9 mouse cellular contexts compared by ENCODE assay signal in genomic region chr5:140596927-140597588, GRCm38 (mm10). TPM values are rescaled to one million over a fixed set of nuclear protein-coding genes. Genes with fewer than 3 reads are reported as not detected.
DNase-seq lines count a peak whose midpoint lies in the region; ATAC-seq and TF ChIP-seq lines count a peak whose summit lies in the region.
"Had no signal": no experiment of that assay in that cellular context is flagged by ENCODE, and none has a peak within 500 bp of the region (broad histone marks: within the 10 kb centered on the region; RNA-seq: fewer than 3 reads in every experiment).

No protein-coding gene starts in this region.

- H3K27ac ChIP-seq in kidney, embryonic 14.5 days (ENCODE audit: low read depth, low read length) = no peak overlapping the region; the same call in 1 of the 2 replicates
- H3K27ac ChIP-seq in heart, embryonic 12.5 days (ENCODE audit: poor library complexity, severe bottlenecking) = no peak overlapping the region
- H3K27ac ChIP-seq in liver, adult 2 months (replicated peaks; ENCODE audit: insufficient read depth, low read depth, low read length) = peak overlapping the region; percentile 57
- H3K27ac ChIP-seq in midbrain, embryonic 11.5 days (ENCODE audit: low read depth, low read length) = no peak overlapping the region

- TF ChIP-seq CTCF in liver, adult 2 months (IDR thresholded peaks at IDR 0.05; ENCODE audit: low read depth, low read length) = no peak

- no peak for ATAC-seq in kidney, embryonic 14.5 days (ENCODE audit: low FRiP score, low TSS enrichment)
- ATAC-seq in heart, embryonic 12.5 days (ENCODE audit: insufficient number of reproducible peaks, low FRiP score) = peak; percentile 63
- ATAC-seq in midbrain, embryonic 11.5 days (ENCODE audit: low FRiP score) = no peak

- no peaks in the 10 kb centered on the region for H3K79me2 ChIP-seq in liver, adult 2 months (ENCODE audit: control insufficient read depth, insufficient read depth, low read length)

- no peak overlapping the region for H3K4me3 ChIP-seq in kidney, embryonic 14.5 days (ENCODE audit: low read length)
- no peak overlapping the region for H3K4me3 ChIP-seq in heart, embryonic 12.5 days
- no peak overlapping the region for H3K4me3 ChIP-seq in liver, adult 2 months (ENCODE audit: insufficient read depth, low read depth, low read length)
- H3K4me3 ChIP-seq in midbrain, embryonic 11.5 days (ENCODE audit: low read depth, low read length) = no peak overlapping the region

- WGBS in kidney, embryonic 14.5 days = 52% methylated on average over 18 of the region's 18 CpGs
- whole genome bisulfite sequencing in heart, embryonic 12.5 days = 57% methylated on average over 18 of the region's 18 CpGs
- WGBS in liver, adult 2 months = 35% methylated on average over 18 of the region's 18 CpGs
- 78% methylated on average over 18 of the region's 18 CpGs for WGBS in midbrain, embryonic 11.5 days

- no peaks in the 10 kb centered on the region for H3K27me3 ChIP-seq in kidney, embryonic 14.5 days (ENCODE audit: control insufficient read depth, insufficient read depth, low read length)
- peaks cover 40% of the 10 kb centered on the region for H3K27me3 ChIP-seq in heart, embryonic 12.5 days (replicated peaks)
- no peaks in the 10 kb centered on the region for H3K27me3 ChIP-seq in liver, adult 2 months (ENCODE audit: control insufficient read depth, insufficient read depth, low read length)
- no peaks in the 10 kb centered on the region for H3K27me3 ChIP-seq in midbrain, embryonic 11.5 days (ENCODE audit: control insufficient read depth, insufficient read depth, low read length)

- no peak overlapping the region for H3K9ac ChIP-seq in kidney, embryonic 14.5 days (ENCODE audit: low read depth, low read length)
- peak overlapping the region; percentile 22; the same call in 1 of the 2 replicates for H3K9ac ChIP-seq in heart, embryonic 12.5 days
- H3K9ac ChIP-seq in liver, adult 2 months (ENCODE audit: low read depth, low read length) = no peak overlapping the region
- no peak overlapping the region for H3K9ac ChIP-seq in midbrain, embryonic 11.5 days (ENCODE audit: low read length)

- H3K4me1 ChIP-seq in kidney, embryonic 14.5 days (ENCODE audit: control insufficient read depth, insufficient read depth, low read length) = peaks cover 13% of the 10 kb centered on the region
- peaks cover 14% of the 10 kb centered on the region for H3K4me1 ChIP-seq in heart, embryonic 12.5 days (replicated peaks)
- H3K4me1 ChIP-seq in liver, adult 2 months (ENCODE audit: control insufficient read depth, insufficient read depth, low read length) = no peaks in the 10 kb centered on the region
- H3K4me1 ChIP-seq in midbrain, embryonic 11.5 days (ENCODE audit: control insufficient read depth, insufficient read depth, low read length) = peaks cover 2% of the 10 kb centered on the region; the same call in 1 of the 2 replicates

- no peaks in the 10 kb centered on the region for H3K36me3 ChIP-seq in kidney, embryonic 14.5 days (ENCODE audit: control insufficient read depth, insufficient read depth, low read length)
- H3K36me3 ChIP-seq in heart, embryonic 12.5 days = no peaks in the 10 kb centered on the region
- H3K36me3 ChIP-seq in liver, adult 2 months (ENCODE audit: control insufficient read depth, insufficient read depth, low read length) = no peaks in the 10 kb centered on the region
- no peaks in the 10 kb centered on the region for H3K36me3 ChIP-seq in midbrain, embryonic 11.5 days (ENCODE audit: control insufficient read depth, insufficient read depth, low read length)

- H3K4me2 ChIP-seq in kidney, embryonic 14.5 days (replicated peaks; ENCODE audit: low read depth, low read length) = no peak overlapping the region
- peak overlapping the region; percentile 9; the same call in 1 of the 2 replicates for H3K4me2 ChIP-seq in heart, embryonic 12.5 days
- H3K4me2 ChIP-seq in midbrain, embryonic 11.5 days = no peak overlapping the region

- peak; percentile 83 for DNase-seq in kidney, adult 11 months
- peak; percentile 24 for DNase-seq in liver, adult 2 months (ENCODE audit: extremely low read depth, low read depth, low spot score)
- DNase-seq in spleen, adult 12 weeks (ENCODE audit: low spot score) = peak; percentile 58
- no peak for DNase-seq in midbrain, embryonic 11.5 days (ENCODE audit: low spot score, missing footprints)
- no peak for DNase-seq in gastrocnemius, adult 18-20 months (ENCODE audit: low spot score)
- no peak for DNase-seq in testis, postnatal 14 days (ENCODE audit: low spot score)

- H3K9me3 ChIP-seq in kidney, embryonic 14.5 days (ENCODE audit: control insufficient read depth, low read length) = no peaks in the 10 kb centered on the region
- H3K9me3 ChIP-seq in heart, embryonic 12.5 days (replicated peaks) = no peaks in the 10 kb centered on the region; the same call in 1 of the 2 replicates
- H3K9me3 ChIP-seq in midbrain, embryonic 11.5 days (ENCODE audit: control insufficient read depth, low read length) = no peaks in the 10 kb centered on the region

- no peak for TF ChIP-seq POLR2A in liver, adult 2 months (IDR thresholded peaks at IDR 0.05; ENCODE audit: extremely low read depth, insufficient read depth, low read length)

RNA-seq across cellular contexts. Expression of gene Lfng, which starts 10.1 kb away (rescaled TPM):
- 32.2 and 39.0 TPM in 2 replicates for polyA plus RNA-seq in kidney, embryonic 14.5 days (2014; fragmentation: Nextera tagmentation; extraction: Ambion mirVana)
- 2.9 and 4.3 TPM in 2 replicates for polyA plus RNA-seq in heart, embryonic 12.5 days (2016; fragmentation: Nextera tagmentation; extraction: Ambion mirVana)
- 4.2 and 5.5 TPM in 2 replicates for total RNA-seq in liver, adult 2 months (2014; rRNA removed)
- polyA plus RNA-seq in liver, adult 2 months (2012; rRNA removed) = 9.2 and 9.5 TPM in 2 replicates
- polyA plus RNA-seq in midbrain, embryonic 11.5 days (2014; fragmentation: Nextera tagmentation; extraction: Ambion mirVana) = 38.3 and 40.5 TPM in 2 replicates
- 1 to 10 TPM; 3.3 to 3.5 TPM for total RNA-seq in gastrocnemius, adult 18-20 months (2021)

RNA-seq across cellular contexts. Expression of gene Grifin, which starts 32.2 kb away (rescaled TPM):
- polyA plus RNA-seq in kidney, embryonic 14.5 days (2014; fragmentation: Nextera tagmentation; extraction: Ambion mirVana) = 0.34 TPM in 1 of 2 replicates, not detected in the other
- polyA plus RNA-seq in heart, embryonic 12.5 days (2016; fragmentation: Nextera tagmentation; extraction: Ambion mirVana) = 0.31 TPM in 1 of 2 replicates, not detected in the other
- not detected in 2 replicates for total RNA-seq in liver, adult 2 months (2014; rRNA removed)
- polyA plus RNA-seq in liver, adult 2 months (2012; rRNA removed) = not detected in 2 replicates
- polyA plus RNA-seq in midbrain, embryonic 11.5 days (2014; fragmentation: Nextera tagmentation; extraction: Ambion mirVana) = 0.39 TPM in 1 of 2 replicates, not detected in the other
- not detected for total RNA-seq in gastrocnemius, adult 18-20 months (2021)
- polyA plus RNA-seq: testis, adult 2 months had no signal

RNA-seq across cellular contexts. Expression of gene Ttyh3, which starts 51.8 kb away (rescaled TPM):
- polyA plus RNA-seq in kidney, embryonic 14.5 days (2014; fragmentation: Nextera tagmentation; extraction: Ambion mirVana) = 40.0 and 48.5 TPM in 2 replicates
- polyA plus RNA-seq in heart, embryonic 12.5 days (2016; fragmentation: Nextera tagmentation; extraction: Ambion mirVana) = 36.3 and 38.0 TPM in 2 replicates
- 1.9 and 2.7 TPM in 2 replicates for total RNA-seq in liver, adult 2 months (2014; rRNA removed)
- 7.1 and 8.6 TPM in 2 replicates for polyA plus RNA-seq in liver, adult 2 months (2012; rRNA removed)
- 42.9 and 46.4 TPM in 2 replicates for polyA plus RNA-seq in midbrain, embryonic 11.5 days (2014; fragmentation: Nextera tagmentation; extraction: Ambion mirVana)
- total RNA-seq in gastrocnemius, adult 18-20 months (2021) = 1 to 10 TPM; 4.1 to 5.4 TPM

Comparison
In these comparisons a context has a peak if more than half of its experiments do, and no peak if none do; other contexts are left out.
1. DNase-seq: peak in kidney, adult 11 months (single experiment), liver, adult 2 months (single experiment) and spleen, adult 12 weeks (single experiment); none in midbrain, embryonic 11.5 days (single experiment), gastrocnemius, adult 18-20 months (single experiment) and testis, postnatal 14 days (single experiment).